Mouse (Mus musculus): ENCODE measurements around the gene Got1.

DNA sequence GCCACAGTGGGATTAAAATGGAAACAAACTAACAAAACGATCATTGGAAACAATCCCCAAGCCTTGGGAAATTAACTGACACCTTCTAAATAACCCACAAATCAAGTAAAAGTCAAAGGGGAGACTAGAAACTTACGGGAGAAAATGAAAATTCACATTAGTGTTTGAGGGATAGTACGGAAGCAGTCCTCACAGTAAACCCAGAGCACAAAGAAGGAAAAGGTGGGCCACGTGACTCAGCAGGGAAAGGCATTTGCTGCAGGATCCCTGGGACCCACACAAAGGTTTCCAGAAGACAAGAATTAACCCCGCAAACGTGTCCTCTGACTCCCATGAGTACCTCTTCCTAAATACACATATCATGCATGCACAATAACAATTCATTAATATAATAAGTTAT, 44.7 kb upstream of the Got1 start:
- TF ChIP-seq CTCF (IDR thresholded peaks at IDR 0.05) (no peak), POLR2A (IDR thresholded peaks at IDR 0.05; ENCODE audit: insufficient read depth, low read depth, low read length) (no peak)

All from heart, adult 2 months (tissue).